8 mouse cellular contexts compared by ENCODE assay signal in genomic region chr1:151034993-151035592, GRCm38 (mm10). TPM values are rescaled to one million over a fixed set of nuclear protein-coding genes. Genes with fewer than 3 reads are reported as not detected.
DNase-seq lines count a peak whose midpoint lies in the region; ATAC-seq and TF ChIP-seq lines count a peak whose summit lies in the region.

No protein-coding gene starts in this region.

- peaks cover 10% of the 10 kb centered on the region for H3K4me1 ChIP-seq in E14TG2a.4 (replicated peaks; ENCODE audit: low read depth, low read length)
- H3K4me1 ChIP-seq in embryonic facial prominence, embryonic 11.5 days (ENCODE audit: control insufficient read depth, insufficient read depth, low read length): no peaks in the 10 kb centered on the region
- peaks cover 0 to 14% of the 10 kb centered on the region in 2 experiments; a peak in 2 of 4 replicates for H3K4me1 ChIP-seq in liver, embryonic 14.5 days (replicated peaks; ENCODE audit: control insufficient read depth in 2 of 2, insufficient read depth in 2 of 2, low read length in 1 of 2)
- H3K4me1 ChIP-seq in neural tube, embryonic 11.5 days (ENCODE audit: control insufficient read depth, insufficient read depth, low read length): 0 out of 2 replicates have a peak, but pooled peaks cover 4% of the 10 kb centered on the region
- H3K4me1 ChIP-seq in thymus, adult 2 months (replicated peaks; ENCODE audit: control insufficient read depth, insufficient read depth, low read length): no peaks in the 10 kb centered on the region

- peaks cover 7% of the 10 kb centered on the region; the same call in 1 of the 2 replicates for H3K27me3 ChIP-seq in E14TG2a.4 (ENCODE audit: insufficient read depth, low read length)
- no peaks in the 10 kb centered on the region for H3K27me3 ChIP-seq in embryonic facial prominence, embryonic 11.5 days (ENCODE audit: control insufficient read depth, insufficient read depth, low read length)
- H3K27me3 ChIP-seq in liver, embryonic 14.5 days (ENCODE audit: control insufficient read depth, insufficient read depth, low read length): no peaks in the 10 kb centered on the region
- H3K27me3 ChIP-seq in neural tube, embryonic 11.5 days (ENCODE audit: control insufficient read depth, insufficient read depth, low read length): no peaks in the 10 kb centered on the region
- no peaks in the 10 kb centered on the region for H3K27me3 ChIP-seq in thymus, adult 2 months (ENCODE audit: control insufficient read depth, insufficient read depth, low read length)

- DNase-seq in adrenal gland, postnatal 10 days: peak; percentile 77
- DNase-seq in embryonic facial prominence, embryonic 11.5 days (ENCODE audit: low spot score): peak; percentile 80
- peak; percentile 16 for DNase-seq in heart, postnatal 25 days (ENCODE audit: low spot score)
- peak; percentile 61 to 87 for DNase-seq in kidney, postnatal 25 days
- DNase-seq in liver, embryonic 14.5 days (ENCODE audit: low read depth in 3 of 3, low spot score in 3 of 3): peak in 2 of 3 experiments; percentile 35 to 48
- DNase-seq in neural tube, embryonic 11.5 days (ENCODE audit: low spot score): peak; percentile 67
- DNase-seq in thymus, adult 2 months: peak; percentile 54

- no peak overlapping the region for H3K9ac ChIP-seq in embryonic facial prominence, embryonic 11.5 days (replicated peaks; ENCODE audit: low read length)
- H3K9ac ChIP-seq in liver, embryonic 14.5 days (replicated peaks): no peak overlapping the region
- no peak overlapping the region for H3K9ac ChIP-seq in neural tube, embryonic 11.5 days (ENCODE audit: low read length)

- no peak for TF ChIP-seq EP300 in liver, embryonic 14.5 days (IDR thresholded peaks at IDR 0.05; ENCODE audit: low read depth)

- WGBS in embryonic facial prominence, embryonic 11.5 days: 2% methylated on average over 5 of the region's 5 CpGs
- 0% methylated on average over 5 of the region's 5 CpGs for WGBS in liver, embryonic 14.5 days (ENCODE audit: insufficient replicate concordance)
- WGBS in neural tube, embryonic 11.5 days: 5% methylated on average over 5 of the region's 5 CpGs
- under 1% methylated on average over 5 of the region's 5 CpGs for WGBS in thymus, adult 2 months

- peak; percentile 76 for TF ChIP-seq CTCF in E14TG2a.4 (conservative IDR thresholded peaks at IDR 0.05; ENCODE audit: low read length)
- peak; percentile 81 for TF ChIP-seq CTCF in liver, embryonic 14.5 days (IDR thresholded peaks at IDR 0.05; ENCODE audit: low read depth)
- no peak for TF ChIP-seq CTCF in thymus, adult 2 months (IDR thresholded peaks at IDR 0.05; ENCODE audit: borderline replicate concordance, control insufficient read depth, extremely low read depth, insufficient read depth, low read length, poor library complexity)

- ATAC-seq in embryonic facial prominence, embryonic 11.5 days (replicated peaks; ENCODE audit: insufficient number of reproducible peaks, low FRiP score, low TSS enrichment, low read depth): no peak
- ATAC-seq in liver, embryonic 14.5 days (ENCODE audit: insufficient read depth): no peak
- peak; percentile 48; the same call in 1 of the 2 replicates for ATAC-seq in neural tube, embryonic 11.5 days (ENCODE audit: insufficient read depth, low FRiP score, low TSS enrichment)

- H3K9me3 ChIP-seq in E14TG2a.4 (ENCODE audit: low read length): no peaks in the 10 kb centered on the region
- H3K9me3 ChIP-seq in embryonic facial prominence, embryonic 11.5 days (replicated peaks; ENCODE audit: control insufficient read depth, low read length): no peaks in the 10 kb centered on the region
- H3K9me3 ChIP-seq in liver, embryonic 14.5 days (ENCODE audit: control insufficient read depth, low read length): no peaks in the 10 kb centered on the region
- H3K9me3 ChIP-seq in neural tube, embryonic 11.5 days (ENCODE audit: control insufficient read depth, low read length): no peaks in the 10 kb centered on the region

- H3K27ac ChIP-seq in embryonic facial prominence, embryonic 11.5 days (replicated peaks; ENCODE audit: low read depth, low read length): no peak overlapping the region
- no peak overlapping the region for H3K27ac ChIP-seq in liver, embryonic 14.5 days
- no peak overlapping the region for H3K27ac ChIP-seq in neural tube, embryonic 11.5 days (ENCODE audit: low read depth, low read length)
- H3K27ac ChIP-seq in thymus, adult 2 months (ENCODE audit: control insufficient read depth, insufficient read depth, low read length): no peak overlapping the region

- intact Hi-C loops in heart, postnatal 25 days (cut with DNase I): loop anchor here (1.0 to 2.0 kb wide), 3 partner anchors 44 to 354 kb away; no protein-coding TSS in a partner anchor

- H3K36me3 ChIP-seq in E14TG2a.4 (ENCODE audit: insufficient read depth, low read length): no peaks in the 10 kb centered on the region
- H3K36me3 ChIP-seq in embryonic facial prominence, embryonic 11.5 days (replicated peaks; ENCODE audit: control insufficient read depth, insufficient read depth, low read depth, low read length): no peaks in the 10 kb centered on the region
- H3K36me3 ChIP-seq in liver, embryonic 14.5 days (replicated peaks; ENCODE audit: control insufficient read depth, insufficient read depth, low read depth): no peaks in the 10 kb centered on the region
- H3K36me3 ChIP-seq in neural tube, embryonic 11.5 days (ENCODE audit: control insufficient read depth, insufficient read depth, low read length): no peaks in the 10 kb centered on the region
- no peaks in the 10 kb centered on the region for H3K36me3 ChIP-seq in thymus, adult 2 months (ENCODE audit: control insufficient read depth, insufficient read depth, low read length)

- H3K4me2 ChIP-seq in embryonic facial prominence, embryonic 11.5 days (ENCODE audit: low read depth, low read length): no peak overlapping the region
- H3K4me2 ChIP-seq in liver, embryonic 14.5 days (ENCODE audit: low read depth): no peak overlapping the region
- no peak overlapping the region for H3K4me2 ChIP-seq in neural tube, embryonic 11.5 days (ENCODE audit: low read depth)

- no peak overlapping the region for H3K4me3 ChIP-seq in E14TG2a.4 (replicated peaks; ENCODE audit: low read length)
- no peak overlapping the region for H3K4me3 ChIP-seq in embryonic facial prominence, embryonic 11.5 days (ENCODE audit: low read depth, low read length)
- no peak overlapping the region for H3K4me3 ChIP-seq in liver, embryonic 14.5 days (ENCODE audit: insufficient read depth in 1 of 2, low read depth in 2 of 2, low read length in 2 of 2)
- H3K4me3 ChIP-seq in neural tube, embryonic 11.5 days (ENCODE audit: low read depth, low read length): no peak overlapping the region
- no peak overlapping the region for H3K4me3 ChIP-seq in thymus, adult 2 months (ENCODE audit: control insufficient read depth, insufficient read depth, low read length)

- no peak for TF ChIP-seq POLR2A in thymus, adult 2 months (IDR thresholded peaks at IDR 0.05; ENCODE audit: control insufficient read depth, extremely low read depth, insufficient read depth, low read length, poor library complexity)

RNA-seq across cellular contexts. Expression of gene Hmcn1, which starts 41.9 kb away (rescaled TPM):
- total RNA-seq in adrenal gland, postnatal 10 days (2021): 10 to 100 TPM in 1 of 2 experiments, 1 to 10 TPM in 1; 5.9 to 11.2 TPM
- polyA plus RNA-seq in embryonic facial prominence, embryonic 11.5 days (2014; fragmentation: Nextera tagmentation; extraction: Ambion mirVana): 25.5 and 32.8 TPM in 2 replicates
- total RNA-seq in heart, postnatal 25 days (2021): 10 to 100 TPM; 15.8 to 16.9 TPM
- 1.6 and 3.3 TPM in 2 replicates for polyA plus RNA-seq in liver, embryonic 14.5 days (2012; rRNA removed)
- polyA plus RNA-seq in liver, embryonic 14.5 days (2014; fragmentation: Nextera tagmentation; extraction: Ambion mirVana): 1.7 and 2.3 TPM in 2 replicates
- 8.9 and 12.3 TPM in 2 replicates for polyA plus RNA-seq in neural tube, embryonic 11.5 days (2014; fragmentation: Nextera tagmentation; extraction: Ambion mirVana)
- polyA plus RNA-seq in thymus, adult 2 months (2012; rRNA removed): 0.34 and 0.92 TPM in 2 replicates

Comparison
In these comparisons a context has a peak if more than half of its experiments do, and no peak if none do; other contexts are left out.
1. DNase-seq: peak in every context shown above with its lines; median percentile 80 in embryonic facial prominence, embryonic 11.5 days; 77 in adrenal gland, postnatal 10 days; 74 in kidney, postnatal 25 days; 67 in neural tube, embryonic 11.5 days; 54 in thymus, adult 2 months; 42 in liver, embryonic 14.5 days; 16 in heart, postnatal 25 days.